Mouse (Mus musculus) adrenal gland, postnatal 36 days (tissue): ENCODE data around the gene Polr3gl. TPM values are rescaled to one million over a fixed set of nuclear protein-coding genes. Genes with fewer than 3 reads are reported as not detected.

Experiments used
- total RNA-seq, 2 experiments: library from RNA; stranded (reverse); gene quantifications; 2 replicates each; pipeline ENCODE4 v1.2.3; 2021

Polr3gl gene
- total RNA-seq, 2 experiments from 2014 or later, result 29.4 to 33.3 TPM

Other genes starting within 250 kb of the Polr3gl start
- gene BC107364, start 141.9 kb downstream of the Polr3gl start, total RNA-seq, result not detected
- not detected for gene Hfe2, start 69.0 kb downstream of the Polr3gl start, total RNA-seq
- 100 to 1,000 TPM; 515 to 572 TPM for gene Txnip, start 36.2 kb downstream of the Polr3gl start, total RNA-seq
- not detected for gene Gm16253, start 17.2 kb downstream of the Polr3gl start, total RNA-seq
- 1 to 10 TPM in 1 of 2 experiments, under 1 TPM in 1; 0.95 to 1.0 TPM for gene Ankrd34a, start 2.5 kb upstream of the Polr3gl start, total RNA-seq
- 10 to 100 TPM; 29.3 to 52.1 TPM for gene Lix1l, start 7.0 kb upstream of the Polr3gl start, total RNA-seq
- 10 to 100 TPM; 68.3 to 73.5 TPM for gene Rbm8a, start 35.8 kb upstream of the Polr3gl start, total RNA-seq
- 10 to 100 TPM; 40.4 to 58.4 TPM for gene Pex11b, start 41.2 kb upstream of the Polr3gl start, total RNA-seq
- under 1 TPM; 0.33 to 0.46 TPM for gene Gm42957, start 41.3 kb upstream of the Polr3gl start, total RNA-seq
- 1 to 10 TPM; 1.3 to 2.3 TPM for gene Itga10, start 51.4 kb upstream of the Polr3gl start, total RNA-seq
- 1 to 10 TPM; 1.3 to 3.9 TPM for gene Ankrd35, start 76.0 kb upstream of the Polr3gl start, total RNA-seq
- gene Pias3, start 102.2 kb upstream of the Polr3gl start, total RNA-seq, result 10 to 100 TPM; 24.2 to 24.4 TPM
- gene Nudt17, start 114.4 kb upstream of the Polr3gl start, total RNA-seq, result under 1 TPM; 0.49 to 0.66 TPM
- gene Polr3c, start 133.4 kb upstream of the Polr3gl start, total RNA-seq, result 10 to 100 TPM; 24.4 to 32.0 TPM
- 10 to 100 TPM; 37.4 to 43.1 TPM for gene Rnf115, start 133.5 kb upstream of the Polr3gl start, total RNA-seq
- not detected for gene Pdzk1, start 235.1 kb upstream of the Polr3gl start, total RNA-seq
- under 1 TPM in 1 of 2 experiments, not detected in 1; 0.16 TPM for gene Cd160, start 235.2 kb upstream of the Polr3gl start, total RNA-seq